Mouse (Mus musculus) frontal cortex, adult 2 months (tissue): ENCODE data around the gene Kif3a. TPM values are rescaled to one million over a fixed set of nuclear protein-coding genes. Genes with fewer than 3 reads are reported as not detected.

ENCODE experiments used
- DNase-seq, 2 experiments: peaks; one replicate each; pipeline ENCODE4 v3.0.0; 2022; ENCODE audit warnings: low spot score in 1 of 2; ENCODE audit errors: extremely low spot score in 1 of 2
- polyA plus RNA-seq: library from polyadenylated mRNA; depleted of rRNA; stranded (reverse); fragments of >200 nt; gene quantifications from 2 replicates; pipeline ENCODE4 v1.2.3, GENCODE M21; 2012; rRNA removed

The Kif3a gene
- polyA plus RNA-seq, result 97.5 and 104 TPM in 2 replicates

DNA sequence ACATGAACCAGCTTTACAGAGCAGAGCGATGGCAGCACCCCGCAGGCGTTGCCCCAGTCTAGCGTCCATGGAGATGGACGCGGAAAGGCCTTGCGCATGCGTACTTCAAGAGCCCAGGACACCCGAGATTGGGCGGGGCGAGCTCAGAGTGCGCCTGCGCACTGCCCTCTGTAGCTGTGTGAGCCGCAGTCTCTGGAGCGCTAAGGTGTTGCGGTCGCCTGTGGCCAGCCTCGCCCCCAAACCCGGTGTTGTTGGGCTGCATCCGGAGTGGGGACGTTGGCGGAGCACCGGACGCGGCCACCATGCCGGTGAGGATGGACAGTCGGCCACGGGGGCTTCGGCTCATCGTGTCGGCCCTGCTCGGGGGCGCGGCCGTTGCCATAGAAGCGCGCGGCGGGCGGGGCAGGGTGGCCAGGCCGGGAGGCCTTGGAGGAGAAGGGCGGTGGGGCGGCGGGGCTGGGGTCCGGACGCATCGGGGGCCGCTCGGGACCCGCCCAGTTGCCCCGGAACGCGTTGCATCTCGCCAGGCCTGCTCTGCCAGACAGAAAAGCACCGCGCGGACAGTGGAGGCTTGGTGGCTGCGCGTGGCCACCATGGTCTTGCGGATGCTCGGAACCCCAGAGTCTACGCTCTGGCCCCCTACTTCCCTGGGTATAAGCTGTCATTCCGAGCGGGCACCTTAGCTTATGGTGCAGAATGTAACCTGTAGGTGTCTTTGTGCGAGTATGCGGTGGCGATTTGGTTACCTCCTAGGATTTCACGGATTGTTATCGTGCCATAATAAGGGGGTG is at the start of gene Kif3a:
Gene Kif3a (plus strand): TSS at position 156 of the 791 bp plus-strand sequence.
- DNase-seq, result peak; percentile 89 to 96

DNA sequence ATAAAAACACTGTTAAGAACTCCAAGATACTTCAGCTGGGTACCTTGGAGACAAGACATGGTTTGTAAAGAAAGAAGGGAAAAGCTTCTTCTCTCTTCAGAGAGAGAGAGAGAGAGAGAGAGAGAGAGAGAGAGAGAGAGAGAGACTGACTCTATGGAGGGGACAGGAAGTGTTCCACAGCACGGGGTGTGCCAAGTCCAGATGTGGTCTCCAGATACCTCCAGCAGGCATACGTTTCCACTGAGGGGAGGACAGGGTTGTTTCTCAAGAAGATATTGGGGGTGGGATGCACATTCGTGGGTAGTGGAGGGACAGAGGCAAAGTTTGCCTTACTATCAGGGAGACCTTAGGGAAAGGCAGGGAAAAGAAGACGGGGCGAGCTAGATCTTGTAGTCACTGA is 48.4 kb upstream of the Kif3a start:
- DNase-seq, result no peak

DNA sequence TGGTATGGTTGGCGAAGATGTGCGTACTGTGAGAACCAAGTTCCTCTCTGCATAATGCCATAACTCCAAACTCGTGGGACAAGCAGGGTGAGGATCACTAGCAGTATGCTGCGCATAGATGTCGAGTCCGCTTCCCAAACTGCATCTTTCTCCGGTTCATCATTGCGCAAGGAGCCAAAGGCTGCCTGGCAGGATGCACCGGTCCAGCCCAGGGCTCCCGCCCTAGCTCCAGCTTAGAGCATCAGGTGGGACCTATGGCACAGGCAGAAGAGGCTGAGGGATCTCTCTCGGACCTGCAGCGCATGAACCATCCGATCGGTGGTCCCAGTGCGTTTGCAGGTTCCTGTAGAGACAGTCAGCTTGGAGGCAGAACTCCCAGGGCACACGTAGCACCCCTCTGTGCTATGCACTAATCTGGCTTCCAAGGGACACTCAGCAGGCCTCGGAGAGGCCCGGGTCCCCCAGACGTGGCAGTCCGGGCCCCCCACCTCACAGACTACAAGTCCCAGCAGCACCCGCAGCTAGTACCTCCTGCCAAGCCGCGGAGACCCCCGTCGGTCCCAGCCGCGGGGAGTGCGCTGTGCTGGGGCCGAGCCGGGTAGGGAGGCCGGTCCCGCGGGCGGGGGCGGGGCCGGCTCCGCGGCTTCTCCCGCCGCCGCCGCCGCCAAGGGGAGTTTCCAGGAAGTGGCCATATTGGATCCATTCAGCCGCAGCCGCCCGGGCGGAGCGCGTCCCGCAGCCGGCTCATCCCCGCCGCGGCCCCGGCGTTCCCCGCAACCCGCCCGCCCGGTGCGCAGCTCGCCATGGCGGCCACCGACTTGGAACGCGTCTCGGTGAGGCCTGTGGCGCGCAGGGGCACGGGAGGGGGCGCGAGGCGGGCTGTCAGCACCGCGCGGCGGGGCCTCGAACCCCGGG is 47.7 kb upstream of the Kif3a start, which contains the start of gene Sept8:
Gene Sept8 (plus strand): TSS at position 51 of the 915 bp plus-strand sequence.
- peak in 1 of 2 experiments; percentile 53 for DNase-seq

DNA sequence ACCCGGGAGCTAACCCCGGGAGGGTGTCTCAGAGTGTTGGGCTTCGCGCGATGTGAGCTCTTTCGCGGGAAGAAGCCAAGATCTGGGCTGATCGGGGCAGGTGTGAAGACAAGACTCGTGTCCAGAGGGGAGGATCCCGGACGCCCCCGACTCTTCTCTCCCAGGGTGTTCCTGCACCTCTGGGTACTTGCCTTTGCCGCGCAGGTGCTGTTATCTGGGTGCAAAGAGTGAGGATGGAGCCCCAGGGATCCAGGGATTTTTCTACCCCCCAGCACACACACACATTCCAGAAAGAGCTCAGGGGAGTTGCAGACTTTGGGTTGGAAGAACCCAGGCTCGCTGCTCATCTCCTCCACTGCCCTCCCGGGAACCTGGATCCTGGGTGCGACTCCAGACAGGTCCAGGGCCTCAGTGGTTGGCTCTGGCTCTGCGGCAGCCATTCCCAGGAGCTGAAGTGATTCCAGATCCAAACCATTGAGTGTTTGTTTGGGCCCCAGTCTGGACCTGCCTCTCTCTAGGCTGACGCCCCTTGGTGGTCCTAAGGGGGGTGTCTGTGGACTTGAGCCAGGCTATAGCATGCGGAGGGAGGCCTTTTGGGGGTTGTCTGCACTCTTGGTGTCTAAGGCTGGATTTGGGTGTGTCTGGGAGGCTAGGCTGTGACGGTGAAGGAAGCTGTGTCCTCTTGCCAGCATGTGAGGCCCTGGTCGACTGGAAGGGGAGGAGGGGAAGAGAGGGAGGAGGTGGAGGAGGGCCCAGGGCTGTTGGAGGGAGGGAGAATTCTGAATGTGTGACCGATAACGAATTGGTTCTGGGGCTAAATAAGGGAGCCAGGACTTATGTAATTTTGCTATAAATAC is 46.8 kb upstream of the Kif3a start:
- DNase-seq, result peak; percentile 75 to 83

DNA sequence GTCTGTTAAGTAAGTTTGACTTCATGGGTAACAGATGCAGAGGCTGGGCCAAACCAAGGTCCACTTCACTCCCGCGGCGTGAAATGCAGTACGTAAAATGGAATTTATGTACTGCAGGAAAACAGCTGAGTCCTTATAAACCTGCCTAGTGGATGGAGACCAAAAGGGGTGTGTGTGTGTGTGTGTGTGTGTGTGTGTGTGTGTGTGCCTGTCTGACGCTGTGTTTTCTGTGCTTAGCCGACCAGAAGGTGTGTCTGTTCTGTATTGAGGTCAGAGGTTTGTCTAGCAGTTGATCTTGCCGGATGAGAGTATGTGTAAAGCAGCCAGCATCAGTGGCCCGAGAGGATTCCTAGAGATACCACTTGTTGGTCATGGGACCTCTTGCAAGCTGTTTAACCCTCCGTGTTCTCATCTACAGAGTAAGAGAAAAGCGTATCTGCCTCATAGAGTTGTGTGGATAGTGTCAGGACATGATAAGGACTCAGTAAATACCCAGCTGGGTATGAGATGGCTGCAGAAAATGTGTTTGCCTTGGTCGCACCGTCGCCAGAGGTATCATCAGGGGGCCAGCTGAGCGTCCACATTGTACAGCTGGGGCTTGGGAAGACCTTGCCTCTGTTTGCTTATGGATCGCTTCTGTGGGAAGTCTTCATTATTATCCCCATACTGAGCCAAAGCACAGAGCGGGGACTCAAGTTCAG is 45.9 kb upstream of the Kif3a start:
- DNase-seq, result no peak

DNA sequence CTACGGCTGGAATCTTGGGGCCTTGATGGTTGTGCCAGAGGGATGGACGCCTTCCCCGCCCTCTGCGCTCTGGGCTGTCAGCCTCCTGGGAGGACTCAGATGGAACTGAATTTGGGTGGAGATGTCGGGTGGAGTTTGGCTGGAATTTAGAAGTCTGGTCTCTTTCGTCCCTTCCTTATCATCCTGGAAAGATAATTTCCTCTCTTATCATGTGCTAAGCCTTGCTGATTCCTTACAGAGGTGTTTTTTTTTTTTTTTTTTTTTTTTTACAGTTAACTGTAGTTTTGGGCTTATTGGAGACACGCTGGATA is 45.4 kb upstream of the Kif3a start:
- no peak for DNase-seq

DNA sequence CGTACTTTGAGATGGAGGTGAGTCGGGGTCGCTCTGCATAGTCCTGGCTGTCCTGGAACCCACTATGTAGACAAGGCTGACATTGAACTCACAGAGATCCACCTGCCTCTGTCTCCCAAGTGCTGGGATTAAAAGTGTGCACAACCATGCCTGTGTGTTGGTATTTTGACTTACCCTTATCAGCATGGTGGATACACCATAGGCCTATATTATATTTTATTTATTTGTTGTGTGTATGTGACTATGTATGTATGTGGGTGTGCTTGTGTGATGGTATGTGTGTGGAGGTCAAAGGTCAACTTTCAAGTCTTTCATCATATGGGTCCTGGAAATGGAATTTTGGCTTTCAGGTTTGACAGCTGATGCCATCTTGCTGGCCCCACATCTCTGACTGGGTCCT is 44.8 kb upstream of the Kif3a start:
- no peak for DNase-seq

DNA sequence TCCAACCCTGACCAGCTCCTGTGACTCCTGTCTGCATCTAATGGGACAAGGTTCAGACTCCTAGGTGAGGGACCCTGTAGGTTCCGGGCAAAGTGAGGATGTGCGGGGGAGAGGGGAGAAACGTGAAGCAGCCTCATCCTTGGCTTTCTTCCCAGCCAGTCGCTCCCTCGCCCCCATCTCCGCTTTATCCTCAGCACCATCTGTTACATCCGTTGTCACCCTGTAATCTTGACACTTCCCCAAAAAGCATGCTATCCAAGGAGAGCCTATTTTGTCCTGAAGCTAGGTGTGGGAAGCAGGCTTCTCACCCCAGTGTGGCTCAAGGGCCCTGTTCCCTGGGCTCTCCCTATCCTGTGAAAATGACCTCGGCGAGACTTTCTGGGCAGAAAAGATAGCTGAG is 44.2 kb upstream of the Kif3a start:
- DNase-seq, result peak; percentile 74 to 86

DNA sequence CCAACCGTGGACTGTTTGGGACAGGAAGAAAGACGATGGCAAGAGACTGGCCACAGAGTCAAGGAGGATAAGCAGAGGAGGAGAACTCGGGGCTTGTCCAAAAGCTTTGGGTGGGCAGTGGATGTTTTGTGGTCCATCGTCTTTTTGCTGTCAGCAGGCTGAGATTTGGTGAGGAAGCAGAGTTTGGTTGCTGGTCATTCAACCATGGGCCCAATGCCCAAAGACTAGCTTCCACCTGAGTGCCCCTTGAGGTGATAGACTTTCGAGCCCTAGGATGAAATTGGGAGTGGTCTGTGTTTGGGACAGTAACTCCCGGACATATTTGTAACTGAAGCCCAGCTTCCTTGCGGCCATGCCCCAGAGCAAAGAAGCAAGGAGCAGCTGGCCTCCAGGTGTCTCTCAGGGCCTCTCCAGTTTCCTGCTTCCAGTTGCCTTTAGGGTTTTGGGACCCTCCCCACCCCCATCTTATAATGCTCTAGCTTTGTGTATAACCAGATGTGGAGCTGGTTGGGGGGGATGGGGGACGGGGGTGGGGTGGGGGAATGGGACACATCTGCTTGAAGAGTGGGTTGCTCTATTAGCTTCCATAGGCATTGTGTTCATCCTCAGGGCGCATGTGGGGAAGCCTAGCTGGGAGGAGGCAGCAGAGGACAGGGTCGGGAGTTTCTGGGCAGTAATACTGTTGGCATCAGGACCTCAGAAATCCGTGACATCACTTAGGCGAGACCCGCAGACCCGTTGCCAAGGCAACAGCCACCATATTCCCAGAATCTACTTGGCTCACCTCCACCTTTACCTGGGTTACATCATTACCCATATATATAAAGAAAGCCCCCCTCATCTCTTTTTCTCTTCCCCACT is 43.4 kb upstream of the Kif3a start:
- DNase-seq, result no peak

DNA sequence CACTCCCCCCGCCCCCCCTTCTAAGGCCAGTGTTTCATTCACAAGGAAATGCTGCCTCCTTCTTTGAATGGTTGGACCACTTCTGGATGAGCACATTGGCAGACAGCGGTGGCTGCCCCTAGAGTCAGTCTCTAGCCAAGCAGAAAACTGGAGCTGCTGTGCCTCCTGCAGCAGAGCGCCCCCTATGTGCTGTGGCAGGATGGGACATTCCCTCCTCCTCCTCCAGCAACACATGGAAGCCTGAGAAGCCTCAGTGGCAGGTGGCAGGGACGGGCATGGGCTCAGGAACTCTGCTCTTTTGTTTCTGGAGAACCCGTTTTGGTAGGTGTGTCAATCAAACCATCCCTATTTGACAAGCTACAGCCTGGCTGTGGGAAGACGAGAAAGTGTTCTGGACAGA is 42.3 kb upstream of the Kif3a start:
- DNase-seq, result no peak

DNA sequence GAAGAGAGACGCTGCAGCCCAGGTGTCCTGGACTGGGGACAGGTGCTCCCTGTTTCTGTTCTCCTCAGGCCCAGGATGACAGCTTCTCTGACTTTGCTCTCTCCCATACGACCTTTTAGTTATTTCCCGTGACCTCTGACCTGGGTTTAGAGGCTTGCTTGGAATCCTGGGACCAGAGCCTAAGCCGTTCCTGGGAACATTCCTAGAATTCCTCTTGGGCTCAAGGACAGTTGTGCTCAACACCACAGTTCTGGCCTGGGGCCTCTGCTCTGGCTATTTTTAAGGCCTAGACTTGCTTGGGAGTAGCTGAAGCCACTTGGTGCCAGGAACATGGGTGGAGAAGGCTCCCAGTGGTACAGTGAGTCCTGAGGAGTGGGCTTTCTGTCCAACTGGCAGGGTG is 41.7 kb upstream of the Kif3a start:
- no peak for DNase-seq

DNA sequence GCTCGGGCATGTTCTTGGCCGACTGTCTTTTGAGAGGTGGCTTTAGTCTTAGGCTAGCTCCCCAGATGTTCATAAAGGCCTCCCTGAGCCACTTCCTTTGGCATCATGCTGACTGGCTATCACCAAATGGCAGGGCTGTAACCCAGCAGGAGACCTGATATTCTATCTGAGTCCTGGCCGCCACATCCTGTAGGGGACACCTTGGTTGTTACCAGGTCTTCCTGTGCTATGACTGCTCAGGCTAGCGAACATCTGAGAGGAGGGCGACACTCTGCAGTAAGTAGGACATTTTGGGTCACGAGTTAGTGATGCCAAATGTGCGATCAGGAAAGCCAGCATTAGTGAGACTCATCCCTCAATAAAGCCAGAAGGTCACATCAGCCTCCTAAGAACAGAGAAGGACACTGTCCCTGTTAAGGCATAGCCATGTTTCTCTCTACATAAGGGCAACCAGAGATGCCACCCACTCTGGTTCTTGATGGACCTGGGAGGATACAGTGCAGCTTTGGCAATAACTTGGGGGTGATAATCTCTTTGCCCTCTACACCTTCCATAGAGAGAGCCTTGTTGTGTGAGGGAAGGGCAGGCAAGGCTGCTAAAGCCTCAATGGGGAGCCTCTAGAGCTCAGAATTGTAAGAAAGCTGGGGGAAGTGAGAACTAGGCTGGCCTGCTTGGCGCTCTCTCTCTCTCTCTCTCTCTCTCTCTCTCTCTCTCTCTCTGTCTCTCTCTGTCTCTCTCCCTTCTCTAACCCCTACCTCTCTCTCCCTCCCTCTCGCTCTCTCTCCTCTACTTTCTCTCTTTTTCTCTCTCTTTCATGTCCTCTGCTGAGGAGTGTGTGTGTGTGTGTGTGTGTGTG is 38.6 kb upstream of the Kif3a start:
- no peak for DNase-seq

DNA sequence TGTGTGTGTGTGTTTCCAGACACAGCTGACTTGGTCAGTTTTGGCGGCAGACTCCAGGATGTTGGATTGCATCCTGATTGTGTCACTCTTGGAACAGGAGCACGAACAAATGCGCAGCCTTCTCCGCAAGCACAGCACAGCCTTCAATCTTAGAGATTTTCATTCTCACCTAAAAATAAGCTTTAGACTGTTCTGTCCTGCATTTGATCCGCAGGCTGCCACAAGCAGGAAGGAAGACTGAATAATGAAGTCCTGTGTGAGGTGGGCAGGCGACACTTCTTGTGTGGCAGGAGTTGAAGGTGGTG is 38.0 kb upstream of the Kif3a start:
- DNase-seq, result peak in 1 of 2 experiments; percentile 67

DNA sequence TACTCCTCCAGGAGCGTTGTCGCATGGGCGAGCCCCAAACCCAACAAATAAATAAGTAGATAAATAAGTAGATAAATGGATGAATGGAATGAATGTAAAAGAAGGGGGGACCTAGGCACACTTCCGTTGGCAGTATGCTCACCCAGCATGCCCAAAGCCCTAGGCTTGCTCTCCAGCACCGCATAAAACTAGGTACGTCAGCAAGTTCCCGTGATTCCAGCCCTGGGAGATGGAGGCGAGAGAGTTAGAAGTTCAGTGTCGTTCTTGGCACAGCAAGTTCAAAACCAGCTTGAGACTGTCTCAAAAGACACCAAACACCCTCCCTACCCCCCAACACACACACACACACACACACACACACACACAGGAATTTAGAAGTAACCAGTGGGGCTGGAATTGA is 37.2 kb upstream of the Kif3a start:
- DNase-seq, result no peak

DNA sequence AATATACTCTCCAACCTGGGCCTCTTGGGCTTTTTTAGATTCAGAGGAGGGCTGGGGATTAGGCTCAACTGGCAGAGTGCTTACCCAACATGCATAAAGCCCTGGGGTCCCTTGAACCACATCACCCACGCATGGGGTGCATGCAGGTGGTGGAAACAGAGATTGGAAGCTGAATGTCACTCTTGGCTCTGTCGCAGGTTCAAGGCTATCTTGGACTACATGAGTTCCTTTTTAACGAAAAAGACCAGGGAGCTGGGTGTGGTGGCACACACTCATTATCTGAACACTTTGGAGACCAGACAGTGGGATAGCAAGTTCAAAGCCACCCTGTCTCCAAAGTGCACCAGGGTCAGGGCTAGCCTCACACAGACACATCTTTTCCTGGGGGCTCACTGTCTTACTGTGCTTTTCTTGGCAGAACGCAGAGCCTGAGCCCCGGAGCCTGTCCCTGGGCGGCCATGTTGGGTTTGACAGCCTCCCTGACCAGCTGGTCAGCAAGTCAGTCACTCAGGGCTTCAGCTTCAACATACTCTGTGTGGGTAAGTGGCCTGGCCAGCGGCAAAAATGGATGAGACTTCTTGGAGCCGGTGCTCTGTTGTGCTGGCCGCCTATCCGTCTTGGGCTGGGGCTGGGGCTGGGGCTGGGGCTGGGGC is 35.5 kb upstream of the Kif3a start:
- no peak for DNase-seq

DNA sequence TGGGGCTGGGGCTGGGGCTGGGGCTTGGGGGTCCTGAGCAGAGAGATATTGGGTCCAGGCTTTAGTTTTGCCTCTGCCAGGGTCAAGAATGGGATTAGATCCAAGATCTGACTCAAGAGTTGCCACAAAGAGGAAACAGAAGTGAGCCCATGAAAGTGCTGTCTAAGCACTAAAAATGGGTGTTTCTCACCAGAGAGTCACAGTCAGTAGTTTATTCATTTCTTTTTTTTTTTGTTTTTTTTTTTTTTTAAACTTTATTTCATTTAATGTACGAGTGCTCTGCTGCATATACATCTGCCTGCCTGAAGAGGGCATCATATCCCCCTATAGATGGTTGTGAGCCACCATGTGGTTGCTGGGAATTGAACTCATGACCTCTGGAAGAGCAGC is 35.0 kb upstream of the Kif3a start:
- DNase-seq, result no peak

DNA sequence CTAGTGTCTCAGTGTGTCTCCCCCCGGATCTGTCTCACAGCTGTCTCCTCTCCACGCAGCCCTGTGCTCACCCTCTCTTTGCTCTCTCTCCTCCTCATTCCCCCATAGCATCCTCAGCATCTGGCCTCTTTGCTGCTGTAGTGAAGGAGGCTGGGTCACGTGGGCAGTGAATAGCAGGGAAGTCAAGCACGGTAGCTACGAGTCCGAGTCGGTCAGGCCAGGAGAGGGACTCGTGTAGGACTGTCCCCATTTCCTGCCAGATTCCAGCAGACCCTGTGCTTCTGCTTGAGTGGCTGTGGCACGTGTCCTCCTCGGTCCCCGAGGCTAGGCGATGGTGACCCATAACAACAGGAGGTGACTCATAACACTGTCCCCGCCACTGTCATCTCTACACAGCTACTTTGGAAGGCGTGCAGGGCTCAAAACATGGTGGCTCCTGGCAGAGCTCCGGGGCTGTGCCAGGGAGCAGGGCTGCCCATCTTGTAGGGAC is 28.1 kb upstream of the Kif3a start:
- DNase-seq, result no peak

DNA sequence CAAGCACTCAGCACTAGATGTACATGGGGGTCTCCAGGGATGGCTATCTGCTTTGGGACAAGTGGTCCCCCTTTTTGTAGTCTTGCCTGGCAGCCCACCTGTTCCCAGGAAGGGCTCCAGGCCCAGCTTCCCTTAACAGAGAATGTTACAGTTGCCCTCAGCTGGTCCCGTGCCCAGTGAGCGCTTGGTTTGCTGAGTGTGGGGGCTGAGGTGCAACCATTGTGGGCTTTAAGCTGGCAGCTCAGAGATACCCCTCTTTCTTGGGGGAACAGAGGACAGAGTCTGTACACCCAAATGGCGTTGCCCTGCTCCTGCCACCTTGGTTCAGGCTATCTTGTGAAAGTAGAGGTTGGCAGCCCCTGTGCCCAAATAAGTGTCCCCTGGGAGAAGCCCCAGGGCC is 26.8 kb upstream of the Kif3a start:
- DNase-seq, result no peak
